Mouse (Mus musculus) inflammation-experienced regulatory T-cells, adult 6 months (primary cell): ENCODE measurements around the gene Cxxc4. TPM values are rescaled to one million over a fixed set of nuclear protein-coding genes. Genes with fewer than 3 reads are reported as not detected.
"Not testable (repeated sequence)": the region's sequence is repeated elsewhere in the genome, so short reads cannot be mapped to it uniquely, and the experiment has no call there.

Experiments
- ATAC-seq: one replicate; pipeline ENCODE4 v1.8.0; 2017
- polyA plus RNA-seq, 3 experiments: library from polyadenylated mRNA; unstranded; fragments of 100-300 nt; shearing (Covaris generic); gene quantifications; one replicate each; pipeline ENCODE4 v1.2.1; 2017

The Cxxc4 gene
- not detected for polyA plus RNA-seq

DNA sequence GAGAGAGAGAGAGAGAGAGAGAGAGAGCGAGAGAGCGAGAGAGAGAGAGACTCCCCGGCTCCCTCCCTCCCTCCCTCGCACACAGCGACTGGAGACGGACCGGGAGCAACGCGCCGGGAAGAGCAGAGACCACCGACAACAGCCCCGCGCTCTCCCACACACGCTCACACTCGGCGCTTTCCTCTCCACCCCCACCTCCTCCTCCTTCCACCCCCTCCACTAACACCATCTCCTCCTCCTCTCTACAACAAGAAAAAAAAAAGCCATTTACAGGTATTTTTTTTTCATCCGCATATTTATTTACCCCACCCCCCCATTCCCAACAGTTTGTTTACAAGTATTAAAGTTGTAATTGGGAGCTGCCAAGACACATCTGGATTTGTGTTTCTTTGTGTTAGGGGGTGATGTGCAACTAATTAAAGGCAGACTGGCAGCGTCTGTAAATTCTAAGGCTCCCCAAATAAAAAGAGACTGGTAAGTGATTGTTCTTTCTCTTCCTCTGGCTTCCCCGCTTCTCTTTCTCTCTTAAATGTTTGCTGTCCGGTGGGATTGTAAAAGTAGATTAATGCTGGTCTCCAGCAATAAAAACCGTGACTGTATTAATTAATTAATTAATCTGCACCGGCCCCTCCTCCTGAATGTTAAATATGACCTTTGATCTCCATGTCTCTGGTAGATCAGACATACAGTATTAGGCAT, at the start of gene Cxxc4:
Gene Cxxc4, plus strand, starts transcription at position 71 of the 699 bp plus-strand sequence.
- no peak for ATAC-seq

DNA sequence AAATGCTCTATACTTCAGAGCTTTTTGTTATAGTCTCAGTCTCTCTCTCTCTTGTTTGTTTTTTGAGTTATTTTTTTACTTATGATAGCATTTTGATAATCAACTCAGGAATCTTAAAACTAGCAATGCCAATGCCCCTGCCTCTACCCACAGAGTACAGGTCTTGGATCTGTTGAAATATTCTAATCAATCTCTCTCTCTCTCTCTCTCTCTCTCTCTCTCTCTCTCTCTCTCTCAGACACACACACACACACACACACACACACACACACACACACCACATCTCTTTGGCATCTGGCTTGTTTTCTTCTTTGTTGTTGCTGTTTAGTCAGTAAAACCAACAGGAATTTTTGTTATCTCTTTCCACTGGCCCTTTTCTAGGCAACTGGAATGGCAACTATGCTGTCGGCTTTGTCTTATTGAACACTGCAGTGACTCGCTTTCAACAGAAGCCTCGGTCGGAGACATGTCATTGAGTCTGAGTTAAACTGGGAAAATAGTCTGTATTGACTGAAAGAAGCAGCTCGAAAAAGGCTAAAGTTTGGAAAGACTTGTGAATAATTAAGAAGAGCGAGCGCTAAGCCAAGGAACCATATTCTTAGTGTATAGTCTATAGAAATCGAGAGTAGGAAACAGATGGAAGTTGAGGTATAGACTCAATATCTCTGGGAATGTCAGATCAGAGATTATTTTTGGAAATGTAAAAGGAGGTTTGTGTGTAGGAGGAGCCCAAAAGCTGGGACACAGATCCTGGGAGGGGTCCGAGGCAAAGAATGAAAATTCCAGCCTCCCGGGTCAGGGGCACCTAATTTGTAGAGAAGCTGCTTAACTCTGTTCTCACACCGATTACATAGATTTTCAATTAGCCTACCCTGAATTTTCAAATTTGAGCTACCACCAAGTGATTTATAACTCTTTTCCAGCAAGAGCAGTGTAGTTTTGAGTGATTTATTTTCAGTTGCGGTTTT, 47.0 kb upstream of the Cxxc4 start:
- no peak for ATAC-seq

DNA sequence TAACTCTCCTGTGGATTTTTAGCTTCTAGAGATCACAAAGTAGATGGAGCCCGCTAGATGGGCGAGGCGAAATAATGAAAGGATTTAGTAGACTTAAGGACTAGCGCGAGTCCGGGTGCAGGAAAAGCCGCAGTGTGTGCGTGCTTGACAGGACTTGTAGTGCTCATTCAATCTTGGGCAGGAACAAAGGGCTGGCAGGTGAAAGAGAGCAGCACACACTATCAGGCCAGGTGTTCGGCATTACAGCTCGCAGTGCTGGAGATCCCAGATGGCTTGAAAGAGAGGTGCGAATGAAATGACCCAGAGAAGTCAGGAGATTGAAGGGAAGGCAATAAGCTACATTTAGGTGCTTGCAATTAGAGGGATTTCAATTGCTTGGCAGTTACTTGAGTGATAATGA, 46.2 kb upstream of the Cxxc4 start:
- no peak for ATAC-seq

DNA sequence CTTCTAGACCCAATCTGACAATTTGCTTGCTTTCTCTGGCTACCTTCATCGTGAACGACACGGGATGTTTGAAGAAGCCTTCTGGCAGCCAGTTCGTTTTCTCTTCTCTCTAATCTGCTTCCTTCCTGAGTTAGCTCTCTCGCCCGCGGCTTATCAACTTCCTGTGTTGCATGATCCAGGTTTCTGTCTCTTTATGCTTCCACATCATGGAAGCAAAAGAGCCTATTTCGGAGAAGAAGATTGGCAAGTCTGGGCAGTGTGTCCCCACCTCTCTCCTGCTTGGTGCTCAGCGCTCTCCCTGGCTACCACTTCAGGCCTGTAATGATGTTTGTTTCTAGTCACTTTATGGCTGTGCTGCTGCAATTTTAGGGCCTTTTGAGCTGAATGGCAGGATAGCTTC, 36.4 kb upstream of the Cxxc4 start:
- no peak for ATAC-seq

DNA sequence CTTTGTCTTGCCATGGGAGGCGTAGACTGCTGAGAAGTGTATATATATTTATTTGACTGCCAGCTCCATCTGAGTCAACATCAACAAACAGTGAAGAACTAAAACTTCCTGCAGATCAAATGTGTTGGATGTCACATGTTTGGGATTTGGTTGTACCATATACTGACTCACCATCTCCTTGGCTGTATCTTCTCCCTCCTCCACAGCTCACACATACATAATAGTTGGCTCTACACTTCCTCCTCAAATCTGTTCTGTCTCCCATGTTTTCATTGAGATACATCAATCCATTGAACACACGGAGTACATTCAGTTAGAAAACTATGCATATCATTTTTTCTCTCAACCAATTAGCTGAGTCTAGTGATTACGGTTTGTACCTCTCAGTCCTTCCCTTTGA, 29.7 kb upstream of the Cxxc4 start:
- no peak for ATAC-seq

DNA sequence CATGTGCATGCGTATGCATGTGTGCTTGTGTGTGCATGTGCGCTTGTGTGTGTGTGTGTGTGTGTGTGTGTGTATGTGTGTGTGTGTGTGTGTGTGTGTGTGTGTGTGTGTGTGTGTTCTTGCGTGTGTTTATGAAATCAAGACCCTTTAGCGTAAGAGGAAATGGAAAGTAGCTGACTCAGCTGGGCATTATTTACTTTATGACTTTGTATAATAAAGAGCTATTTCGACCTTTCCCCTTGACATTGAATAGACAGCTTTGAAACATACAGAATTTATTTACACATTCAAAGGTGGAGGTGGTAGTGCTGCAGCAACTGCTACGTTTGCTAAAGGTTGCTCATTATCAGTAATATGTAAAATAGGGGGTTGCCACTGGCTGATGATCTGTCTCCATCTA, 25.3 kb upstream of the Cxxc4 start:
- ATAC-seq, result no peak

DNA sequence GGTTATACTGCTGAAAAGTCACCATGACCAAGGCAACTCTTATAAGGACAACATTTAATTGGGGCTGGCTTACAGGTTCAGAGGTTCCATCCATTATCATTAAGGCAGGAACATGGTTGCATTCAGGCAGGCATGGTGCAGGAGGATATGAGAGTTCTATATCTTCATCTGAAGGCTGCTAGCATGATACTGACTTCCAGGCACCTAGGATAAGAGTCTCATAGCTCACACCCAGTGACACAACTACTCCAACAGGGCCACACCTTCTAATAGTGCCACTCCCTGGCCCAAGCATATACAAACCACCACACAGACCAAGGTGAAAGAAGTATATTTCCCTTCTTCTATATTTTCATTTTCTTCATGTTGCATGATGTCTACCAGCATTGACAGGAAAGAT, 16.4 kb upstream of the Cxxc4 start:
- not testable (repeated sequence) for ATAC-seq

DNA sequence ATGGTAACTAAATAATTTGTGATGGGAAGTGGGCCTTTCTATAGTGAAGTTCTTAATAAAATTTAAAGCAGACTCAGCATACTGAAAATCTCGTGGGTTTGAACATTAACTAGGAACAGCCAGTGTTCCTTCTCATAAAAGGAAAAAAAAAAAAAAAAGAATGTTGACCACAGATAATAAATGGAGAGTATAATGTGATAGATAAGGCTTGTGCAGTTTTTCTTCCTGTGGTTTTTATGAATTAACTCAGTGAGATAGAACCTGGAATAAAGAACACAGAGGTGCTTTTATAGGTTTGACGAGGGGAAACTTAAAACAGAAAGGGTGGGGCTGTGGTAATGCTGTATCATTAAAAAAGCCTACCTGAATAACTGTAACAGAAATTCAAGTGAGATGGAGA, 15.3 kb upstream of the Cxxc4 start:
- no peak for ATAC-seq

DNA sequence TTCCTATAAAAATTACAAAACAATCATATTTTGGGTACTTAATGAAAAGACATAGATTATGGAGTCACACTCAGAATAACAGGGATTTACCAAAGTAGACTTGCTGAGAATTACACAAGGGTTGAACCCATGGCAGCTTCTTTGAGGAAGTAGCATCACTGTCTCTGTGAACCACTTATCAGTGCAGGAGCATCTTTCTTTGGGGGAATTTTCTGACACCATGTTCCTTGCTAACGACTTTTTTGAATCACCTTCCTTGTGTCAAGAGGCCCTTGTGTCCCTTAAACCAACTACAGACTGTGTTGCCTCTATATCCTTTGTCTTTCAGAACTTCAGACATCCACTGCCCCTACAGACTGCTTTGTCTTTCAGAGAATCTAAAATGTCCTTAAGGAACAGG, 13.7 kb upstream of the Cxxc4 start:
- ATAC-seq, result no peak

DNA sequence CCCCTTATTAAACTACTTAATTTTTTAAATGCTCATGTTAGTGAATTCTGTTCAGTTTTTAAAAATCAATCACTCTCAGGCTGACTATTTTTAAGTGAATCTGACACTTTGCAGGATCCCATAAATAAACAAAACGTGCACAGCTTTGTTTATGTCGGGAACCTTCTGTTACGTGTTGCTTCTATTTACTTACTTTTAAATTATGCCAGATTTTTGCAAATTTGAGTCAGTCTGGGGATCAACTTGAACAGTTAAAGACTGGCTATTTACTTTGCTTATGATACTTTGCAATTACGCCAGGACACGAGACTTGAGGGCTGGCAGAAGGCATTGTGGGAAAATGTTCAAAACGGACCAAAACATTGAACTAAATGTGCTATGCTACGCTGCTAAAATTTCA, 12.3 kb upstream of the Cxxc4 start:
- no peak for ATAC-seq

DNA sequence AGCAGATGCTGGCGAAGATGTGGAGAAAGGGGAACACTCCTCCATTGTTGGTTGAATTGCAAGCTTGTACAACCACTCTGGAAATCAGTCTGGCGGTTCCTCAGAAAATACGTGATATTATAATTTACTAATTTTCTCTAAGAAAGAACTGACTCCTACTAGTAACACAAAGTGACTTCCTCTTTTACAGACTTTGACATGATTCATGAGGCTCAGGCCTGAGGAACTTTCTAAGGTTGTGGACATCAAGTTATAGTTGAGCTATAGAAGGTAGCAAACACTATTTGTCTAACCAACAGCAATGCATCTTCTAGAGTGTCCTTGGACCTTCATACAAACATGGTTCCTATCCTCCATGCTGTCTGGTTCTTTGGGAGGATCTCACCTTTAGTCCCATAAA, 10.4 kb upstream of the Cxxc4 start:
- no peak for ATAC-seq

DNA sequence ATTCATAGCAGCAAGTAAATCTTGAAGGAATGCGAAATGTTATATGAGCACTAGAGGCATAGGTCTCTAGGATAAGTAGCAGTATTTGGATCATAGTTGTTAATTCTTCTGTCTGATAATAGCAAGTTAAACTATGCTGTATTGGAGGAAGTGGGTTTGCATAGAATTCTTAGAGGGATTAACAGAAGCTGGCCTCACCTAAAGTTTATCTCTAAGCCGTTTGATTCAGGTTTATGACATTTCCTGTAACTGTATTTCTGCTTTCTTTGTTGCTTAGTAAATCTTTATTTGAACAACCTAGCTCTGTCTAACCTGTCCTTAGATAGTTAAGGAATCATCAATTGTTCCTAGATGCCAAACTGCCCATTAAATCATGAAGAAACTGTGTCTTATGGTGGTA, 3.5 kb upstream of the Cxxc4 start:
- ATAC-seq, result no peak

DNA sequence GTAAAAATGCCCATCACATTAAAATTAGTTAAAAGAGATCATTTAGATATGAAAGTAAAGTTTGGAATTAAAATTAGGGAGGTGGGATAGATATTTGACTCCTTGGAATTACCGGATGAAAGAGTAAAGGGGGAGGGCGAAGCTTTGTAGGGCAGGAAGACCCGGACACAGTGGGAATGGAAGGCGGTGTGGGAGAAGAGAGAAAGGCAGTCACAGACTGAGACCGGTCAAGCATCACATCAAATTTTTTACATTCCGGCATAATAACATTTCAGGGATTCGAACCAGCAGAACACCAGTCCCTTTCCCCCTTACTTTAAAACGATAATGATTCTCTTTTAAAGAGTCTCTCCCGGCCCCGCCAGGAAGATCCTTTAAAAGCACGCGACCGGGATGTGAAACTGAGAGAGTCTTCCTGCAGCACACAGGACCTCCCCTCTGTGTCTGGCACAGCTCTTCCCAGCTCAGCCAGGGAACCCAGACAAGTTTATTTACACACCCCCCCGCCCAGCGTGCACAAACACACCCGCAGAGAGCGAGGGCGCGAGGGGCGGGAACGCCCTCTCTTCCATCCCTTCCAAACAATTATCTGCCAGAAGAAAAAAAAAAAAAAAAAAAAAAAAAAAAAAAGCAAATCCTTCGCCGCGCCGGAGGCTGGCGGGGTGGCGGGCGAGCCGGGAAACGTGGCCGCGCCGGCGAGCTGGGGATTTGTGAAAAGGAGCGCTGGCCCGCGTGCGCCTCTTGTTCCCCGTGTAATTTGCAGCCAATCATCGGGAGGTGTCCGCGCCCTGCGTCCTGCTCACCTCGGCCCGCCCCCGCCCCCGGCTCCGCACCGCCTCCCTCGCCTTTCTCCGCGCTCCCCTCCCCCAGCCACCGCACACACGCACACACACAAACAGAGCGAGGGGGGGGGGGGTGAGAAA, 532 bp upstream of the Cxxc4 start:
- no peak for ATAC-seq

DNA sequence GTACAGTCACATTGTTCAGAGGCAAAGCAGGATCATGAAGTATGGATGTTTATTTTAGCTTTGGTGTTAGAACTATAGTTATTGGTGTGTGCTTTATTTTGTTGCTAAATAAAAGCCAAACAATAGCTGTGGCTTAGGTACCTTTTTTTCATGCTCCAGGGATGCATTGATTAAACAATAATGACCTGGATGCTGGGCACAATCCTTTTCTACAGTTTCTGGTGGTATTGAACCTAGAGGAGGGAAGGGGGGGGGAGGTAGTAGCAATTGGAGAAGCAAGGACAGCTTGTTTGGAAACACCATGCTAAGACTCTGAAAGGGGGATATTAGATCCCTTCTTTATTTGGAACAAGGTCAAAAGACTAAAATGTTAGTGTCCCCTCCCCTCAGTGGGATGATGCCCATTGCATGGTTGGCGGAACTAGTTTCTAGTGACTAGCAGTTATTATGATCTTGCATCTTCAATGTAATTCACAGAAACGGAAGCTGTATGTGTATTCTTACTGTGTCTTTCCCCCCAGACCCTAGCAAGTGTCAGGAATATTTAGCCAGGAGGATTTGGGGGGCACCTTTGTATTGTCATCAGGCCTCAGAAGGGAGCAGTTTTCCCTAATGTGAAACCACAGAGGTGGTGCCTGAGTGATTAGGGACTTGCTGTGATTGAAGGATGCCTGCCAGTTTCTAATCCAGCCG, 975 bp downstream of the Cxxc4 start:
- ATAC-seq, result no peak

DNA sequence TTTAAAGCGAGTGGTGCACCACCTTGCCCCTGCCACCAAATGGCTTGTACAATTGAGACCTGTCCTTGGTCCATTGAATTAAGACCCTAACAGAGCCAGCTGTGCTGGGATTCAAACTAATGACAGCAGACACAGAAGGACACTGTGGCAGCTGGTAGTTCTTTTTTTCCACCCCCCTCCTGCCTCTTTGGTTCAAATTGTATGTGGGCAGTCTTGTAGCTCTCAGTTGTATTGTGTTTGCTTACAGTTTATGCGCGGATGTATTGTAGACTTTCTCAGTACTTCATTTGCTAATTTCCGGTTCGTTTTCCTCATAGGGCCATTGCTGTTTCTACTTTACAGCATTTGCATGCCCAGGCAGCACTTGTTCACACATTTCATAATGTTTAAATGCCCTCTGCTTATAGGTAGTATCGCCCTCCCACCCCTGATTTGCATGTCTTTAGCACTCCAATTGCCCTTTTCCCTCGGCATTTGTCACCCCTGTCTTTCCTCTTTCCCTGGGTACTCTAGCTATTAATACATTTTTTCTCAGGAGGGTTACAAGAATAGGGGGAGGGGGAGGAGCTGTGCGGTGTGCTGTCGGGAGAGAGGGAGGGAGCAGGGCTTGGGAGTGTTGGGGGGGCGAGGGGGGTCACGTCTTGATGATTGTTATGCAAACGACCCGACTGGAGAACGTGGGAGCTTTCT, 2.5 kb downstream of the Cxxc4 start:
- ATAC-seq, result no peak

DNA sequence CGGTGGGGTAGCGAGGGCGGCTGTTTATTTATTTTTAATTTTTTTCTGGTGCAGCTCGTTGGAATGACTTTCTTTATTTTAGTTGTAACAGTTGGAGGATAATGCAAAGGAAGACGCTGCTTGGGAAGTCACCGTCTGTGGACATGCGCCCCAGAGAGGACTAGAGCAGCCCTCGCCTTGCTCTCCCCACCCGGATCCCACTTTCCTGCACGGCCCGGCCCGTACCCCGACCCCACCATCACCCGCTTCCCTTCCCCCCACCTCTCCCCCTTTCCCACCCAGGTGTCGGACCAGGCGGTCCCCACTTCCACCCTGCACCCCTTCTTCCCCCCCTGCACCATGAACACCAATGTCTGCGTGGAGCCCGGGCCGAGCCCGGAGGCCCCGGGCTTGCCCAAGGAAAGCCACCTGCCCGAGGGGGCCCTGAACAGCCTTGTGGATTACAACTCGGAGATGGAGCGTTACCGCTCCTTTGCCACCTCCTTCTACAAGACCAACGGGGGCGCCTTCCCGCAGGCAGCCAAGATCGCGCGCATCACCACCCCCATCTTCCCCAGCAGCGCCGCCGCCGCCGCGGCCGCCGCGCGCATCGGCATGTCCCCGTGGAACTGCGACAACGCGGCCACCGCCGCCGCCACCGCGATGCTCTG, 3.2 kb downstream of the Cxxc4 start:
- no peak for ATAC-seq

DNA sequence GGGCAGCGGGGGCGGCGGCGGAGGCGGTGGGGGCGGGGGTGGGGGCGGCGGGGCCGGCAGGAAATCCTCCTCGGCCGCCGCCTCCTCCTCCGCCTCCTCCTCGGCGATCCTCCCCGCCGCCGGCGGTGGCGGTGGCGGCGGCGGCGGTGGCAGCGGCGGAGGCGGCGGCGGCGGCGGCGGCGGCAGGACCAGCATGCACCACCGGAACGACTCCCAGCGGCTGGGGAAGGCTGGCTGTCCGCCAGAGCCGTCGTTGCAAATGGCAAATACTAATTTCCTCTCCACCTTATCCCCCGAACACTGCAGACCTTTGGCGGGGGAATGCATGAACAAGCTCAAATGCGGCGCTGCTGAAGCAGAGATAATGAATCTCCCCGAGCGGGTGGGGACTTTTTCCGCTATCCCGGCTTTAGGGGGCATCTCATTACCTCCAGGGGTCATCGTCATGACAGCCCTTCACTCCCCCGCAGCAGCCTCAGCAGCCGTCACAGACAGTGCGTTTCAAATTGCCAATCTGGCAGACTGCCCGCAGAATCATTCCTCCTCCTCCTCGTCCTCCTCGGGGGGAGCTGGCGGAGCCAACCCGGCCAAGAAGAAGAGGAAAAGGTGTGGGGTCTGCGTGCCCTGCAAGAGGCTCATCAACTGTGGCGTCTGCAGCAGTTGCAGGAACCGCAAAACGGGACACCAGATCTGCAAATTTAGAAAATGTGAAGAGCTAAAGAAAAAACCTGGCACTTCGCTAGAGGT, 3.9 kb downstream of the Cxxc4 start:
- ATAC-seq, result no peak

DNA sequence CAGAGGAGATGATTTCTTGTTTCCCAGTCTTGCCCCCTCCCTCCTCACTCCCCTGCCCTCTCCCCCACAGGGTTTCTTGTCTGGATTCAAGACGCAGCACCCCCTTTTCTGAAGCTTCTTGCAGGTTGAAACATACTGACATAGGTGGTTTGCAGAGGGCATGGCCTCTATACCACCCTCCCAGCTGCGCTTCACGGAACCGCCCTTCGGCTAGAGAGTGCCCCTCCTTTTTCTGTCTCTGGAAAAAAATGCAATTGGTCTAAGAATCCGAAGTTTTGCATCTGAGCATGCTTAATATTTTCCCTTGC, 4.4 kb downstream of the Cxxc4 start:
- no peak for ATAC-seq

DNA sequence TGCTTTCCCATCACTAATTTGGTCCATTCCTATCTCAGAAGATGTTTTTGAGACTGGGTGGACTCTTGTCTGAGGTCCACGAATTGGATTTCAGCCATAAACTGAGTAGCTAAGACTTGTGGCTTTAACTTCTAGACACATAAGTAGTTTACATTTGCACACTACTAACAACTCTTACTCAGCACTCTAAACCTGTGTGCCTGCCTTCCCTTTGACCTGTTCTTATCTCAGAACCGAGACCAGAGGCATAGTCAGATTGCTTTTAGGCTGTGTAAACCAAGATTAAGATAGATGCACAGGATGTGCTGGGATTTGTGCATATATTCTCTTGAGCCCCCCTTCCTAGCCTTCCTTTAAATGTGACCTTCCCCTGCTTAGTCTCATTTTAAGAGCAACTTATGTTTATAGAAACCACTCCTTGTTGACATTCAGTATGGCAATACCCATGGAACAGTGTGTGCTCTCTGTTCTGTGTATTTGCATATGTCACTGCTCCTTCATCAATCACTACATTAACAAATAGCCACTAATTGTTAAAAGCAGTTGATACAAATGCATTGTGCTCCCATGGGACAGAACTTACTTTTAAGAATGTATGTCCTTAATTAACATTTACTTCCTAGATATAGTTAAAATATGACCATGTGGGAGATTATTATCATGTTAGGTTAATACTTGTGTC, 7.0 kb downstream of the Cxxc4 start:
- no peak for ATAC-seq

DNA sequence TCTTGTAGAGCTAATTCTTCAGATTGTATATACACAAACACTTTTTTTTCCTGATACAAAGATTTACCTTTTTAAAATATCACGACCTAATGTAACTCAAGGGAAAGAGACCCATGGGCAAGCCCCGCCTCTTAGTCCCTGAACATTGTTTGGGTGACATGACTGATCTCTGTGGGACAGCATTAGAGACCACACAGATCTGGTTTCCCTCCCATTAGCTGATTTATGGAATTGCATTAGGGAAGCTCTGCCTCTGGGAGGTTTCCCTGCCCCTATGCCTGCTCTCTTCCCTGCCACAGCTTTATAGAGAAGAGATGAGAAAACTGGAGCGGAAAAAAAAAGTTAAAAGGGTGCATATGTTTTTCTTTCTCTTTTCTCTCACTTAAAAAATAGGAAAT, 7.6 kb downstream of the Cxxc4 start:
- no peak for ATAC-seq
